Mouse (Mus musculus): ENCODE measurements around the gene Filip1. TPM values are rescaled to one million over a fixed set of nuclear protein-coding genes. Genes with fewer than 3 reads are reported as not detected.
A peak's percentile ranks its signal among the peaks of the same experiment; 100 is the strongest.
"Not testable (repeated sequence)": the region's sequence is repeated elsewhere in the genome, so short reads cannot be mapped to it uniquely, and the experiment has no call there.

The Filip1 gene
- total RNA-seq (2015; ENCODE audit: low replicate concordance), result not detected in 2 replicates
- total RNA-seq (2017; ENCODE audit: low replicate concordance), result not detected in 2 replicates

DNA sequence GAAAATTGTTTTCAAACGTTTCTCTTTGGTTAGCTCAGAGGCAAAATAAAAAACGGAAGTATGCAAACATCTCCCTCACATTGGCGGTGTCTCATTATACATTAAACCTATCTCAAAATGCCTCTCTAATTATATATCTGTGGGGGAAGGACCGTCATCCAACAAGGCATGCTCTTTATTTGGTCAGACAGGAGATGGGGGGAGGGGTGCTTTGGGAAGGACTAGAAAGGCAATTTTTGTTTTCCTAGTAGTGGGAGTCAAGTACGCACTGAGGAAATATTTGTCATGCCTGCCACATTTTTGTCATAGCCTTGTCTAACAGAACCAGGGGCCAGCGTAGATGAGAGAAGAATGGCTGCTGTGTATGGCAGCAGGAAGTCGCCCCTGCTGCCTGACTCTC lies at the start of gene Filip1:
Gene Filip1, minus strand, starts transcription at position 101 of the 400 bp plus-strand sequence.
- no peak for ATAC-seq (replicated peaks; ENCODE audit: low FRiP score, poor library complexity, severe bottlenecking)

DNA sequence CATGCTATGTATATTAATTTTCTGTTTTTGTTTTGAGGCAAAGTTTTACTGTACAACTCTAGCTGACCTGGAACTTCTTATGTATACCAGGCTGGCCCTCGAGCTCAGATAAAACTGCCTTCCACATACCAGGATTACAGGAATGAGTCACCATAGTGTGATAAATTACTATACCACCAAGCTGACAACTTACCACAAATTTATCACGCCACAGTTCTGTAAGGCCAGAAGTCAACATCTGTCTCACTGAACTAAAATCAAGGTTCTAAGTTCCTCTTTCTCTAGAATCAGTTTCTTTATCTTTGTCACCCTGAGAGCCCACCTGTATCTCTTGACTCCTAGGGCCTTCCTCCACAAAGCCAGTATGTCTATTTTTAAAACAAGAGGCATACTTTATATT lies 45.0 kb upstream of the Filip1 start:
- no peak for ATAC-seq (replicated peaks; ENCODE audit: low FRiP score, poor library complexity, severe bottlenecking)

DNA sequence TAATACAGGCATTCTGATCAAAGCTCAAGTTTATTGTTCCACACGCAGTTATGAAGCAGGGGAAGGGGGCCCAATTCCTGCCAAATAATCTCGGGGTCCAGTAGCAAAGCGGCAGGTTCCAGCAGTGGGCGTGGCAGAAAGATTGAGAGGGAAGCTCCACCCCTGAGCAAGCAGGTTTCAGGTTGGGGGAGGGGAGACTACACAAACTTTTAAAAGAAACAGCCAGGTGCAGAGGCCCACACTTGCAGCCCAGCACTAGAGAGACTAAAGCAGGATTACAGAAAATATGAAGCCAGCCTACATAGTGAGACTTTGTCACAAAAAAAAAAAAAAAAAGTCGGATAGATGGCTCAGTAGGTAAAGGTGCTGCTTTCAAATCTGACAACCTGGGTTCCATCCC lies 40.3 kb upstream of the Filip1 start:
- ATAC-seq (replicated peaks; ENCODE audit: low FRiP score, poor library complexity, severe bottlenecking), result no peak

DNA sequence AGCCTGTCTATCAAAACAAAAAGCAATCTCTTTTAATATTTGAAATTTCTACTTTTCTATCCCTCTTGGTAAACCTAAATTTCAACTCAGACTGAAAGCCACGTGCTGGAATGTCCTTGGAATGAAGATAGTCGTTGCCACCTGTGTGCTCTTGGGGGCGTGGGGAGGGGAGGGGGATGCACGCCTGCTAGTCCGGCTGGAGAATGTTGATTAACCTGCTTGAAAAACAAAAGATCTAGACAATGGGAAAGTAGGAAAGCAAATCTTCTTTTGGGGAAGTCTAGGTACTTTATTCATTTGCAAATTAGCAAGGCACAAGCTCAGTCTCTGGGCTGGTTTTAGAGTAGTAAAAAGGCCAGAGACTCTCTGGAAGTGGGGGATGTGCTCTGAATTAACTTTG lies 36.6 kb upstream of the Filip1 start:
- ATAC-seq (replicated peaks; ENCODE audit: low FRiP score, poor library complexity, severe bottlenecking), result not testable (repeated sequence)

DNA sequence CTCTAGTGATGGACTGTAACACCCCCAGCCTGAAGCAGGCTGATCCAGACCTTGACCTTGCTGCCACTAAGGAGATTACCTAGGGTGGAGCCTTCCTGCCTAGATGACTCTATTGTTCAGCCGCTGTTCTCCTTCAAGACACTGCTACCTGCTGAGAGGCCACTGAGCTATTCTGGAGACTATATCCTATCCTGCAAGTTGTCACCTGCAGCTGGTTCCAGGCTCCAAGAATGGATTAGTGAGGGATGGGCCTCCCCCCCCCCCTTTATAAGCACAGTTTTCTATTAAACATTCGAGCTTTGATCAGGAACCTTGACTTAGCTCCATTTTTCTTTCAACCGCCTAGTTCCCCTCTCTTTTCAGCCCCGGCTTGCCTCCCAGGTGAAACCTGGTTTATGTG lies 31.6 kb upstream of the Filip1 start:
- ATAC-seq (replicated peaks; ENCODE audit: low FRiP score, poor library complexity, severe bottlenecking), result not testable (repeated sequence)

DNA sequence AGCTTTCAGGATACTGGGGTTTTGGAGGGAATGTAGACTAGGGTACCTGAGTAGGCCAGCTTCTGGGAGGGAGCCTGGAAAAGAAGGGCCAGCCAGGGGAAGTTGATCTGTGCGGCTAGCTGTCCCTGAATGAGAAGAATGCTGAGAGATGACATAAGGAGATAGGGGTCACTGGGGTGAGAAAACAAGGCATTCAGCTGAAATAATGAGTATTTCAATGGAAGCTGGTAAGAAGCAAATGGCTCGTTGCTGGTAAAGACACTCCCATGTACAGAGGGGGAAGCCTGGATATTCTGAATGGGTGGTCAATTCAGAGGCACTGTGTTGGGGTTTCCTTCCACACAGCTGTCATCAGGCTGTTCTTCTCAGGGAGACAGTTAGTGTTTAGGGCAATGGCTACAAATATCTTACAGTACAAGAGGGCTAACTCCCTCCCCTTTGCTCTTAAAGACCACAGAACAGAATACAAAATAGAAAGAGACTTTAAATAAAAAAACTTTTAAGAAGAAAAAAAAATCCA lies 26.7 kb upstream of the Filip1 start:
- ATAC-seq (replicated peaks; ENCODE audit: low FRiP score, poor library complexity, severe bottlenecking), result no peak

DNA sequence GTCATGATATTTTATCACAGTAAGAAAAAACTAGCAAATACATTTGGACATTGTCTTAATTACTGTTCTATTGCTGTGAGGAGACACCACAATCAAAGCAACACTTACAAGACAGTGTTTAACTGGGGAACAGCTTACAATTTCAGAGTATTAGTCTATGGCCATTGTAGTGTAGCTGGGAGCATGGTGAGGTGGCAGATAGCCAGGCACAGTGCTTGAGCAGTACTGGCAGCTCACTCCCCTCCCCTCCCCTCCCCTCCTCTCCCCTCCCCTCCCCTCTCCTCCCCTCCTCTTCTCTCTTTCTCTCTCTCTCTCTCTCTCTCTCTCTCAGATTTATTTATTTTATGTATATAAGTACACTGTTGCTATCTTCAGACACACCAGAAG lies 25.3 kb upstream of the Filip1 start:
- no peak for ATAC-seq (replicated peaks; ENCODE audit: low FRiP score, poor library complexity, severe bottlenecking)

DNA sequence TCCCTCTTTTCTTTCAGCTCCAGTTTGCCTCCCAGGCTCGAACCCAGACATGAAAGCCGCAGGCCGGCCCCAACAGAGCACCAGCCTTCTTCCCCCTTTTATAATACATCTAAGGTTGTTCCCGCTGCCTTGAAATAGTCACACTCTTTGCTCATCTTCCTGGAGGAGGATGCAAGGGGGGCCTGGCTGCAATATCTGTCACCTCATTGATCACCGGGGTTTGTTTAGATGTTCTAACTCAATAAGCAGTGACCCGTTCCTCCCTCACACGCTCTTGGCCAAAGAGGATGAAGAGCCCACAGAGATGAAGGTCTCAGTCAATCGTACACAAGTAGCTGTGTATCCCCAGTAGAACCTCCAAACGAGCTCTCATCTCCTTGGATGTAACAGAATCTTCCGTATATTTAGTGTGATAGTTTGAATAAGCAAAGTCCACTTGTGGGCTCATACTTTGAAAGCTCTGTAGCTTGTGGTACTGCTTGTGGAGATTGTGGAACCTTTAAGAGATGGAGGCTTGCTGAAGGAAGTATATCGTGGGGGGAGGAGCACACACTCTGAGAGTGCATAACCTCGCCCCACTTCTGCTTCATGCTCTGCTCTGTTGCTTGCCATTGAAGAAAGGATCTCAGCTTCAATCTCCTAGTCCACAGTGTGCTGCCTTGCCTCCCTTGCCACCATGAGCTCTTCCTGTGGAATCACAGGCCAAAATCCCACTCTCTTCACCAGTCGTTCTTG lies 24.8 kb upstream of the Filip1 start:
- ATAC-seq (replicated peaks; ENCODE audit: low FRiP score, poor library complexity, severe bottlenecking), result no peak

DNA sequence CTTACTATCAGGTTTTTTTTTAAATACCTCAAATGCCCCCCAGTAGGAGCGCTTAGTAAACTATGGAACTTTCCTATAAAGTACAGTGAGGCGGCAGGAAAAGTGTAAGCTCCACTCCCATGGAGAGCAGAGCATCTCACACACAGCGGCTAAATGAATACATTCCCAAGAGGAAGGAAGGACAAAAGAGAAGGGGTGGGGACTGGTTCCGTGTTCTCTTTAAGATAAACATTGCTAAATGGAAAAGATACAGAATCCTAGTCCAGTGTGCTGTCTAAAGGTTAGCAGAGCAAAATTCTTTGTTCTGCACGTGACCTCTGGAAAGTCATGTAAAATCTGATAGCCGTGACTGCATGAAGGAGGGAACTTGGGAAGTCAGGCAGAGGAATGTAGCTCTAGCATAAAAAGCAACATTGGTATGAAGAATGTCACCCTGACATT lies 13.9 kb upstream of the Filip1 start:
- ATAC-seq (replicated peaks; ENCODE audit: low FRiP score, poor library complexity, severe bottlenecking), result no peak

DNA sequence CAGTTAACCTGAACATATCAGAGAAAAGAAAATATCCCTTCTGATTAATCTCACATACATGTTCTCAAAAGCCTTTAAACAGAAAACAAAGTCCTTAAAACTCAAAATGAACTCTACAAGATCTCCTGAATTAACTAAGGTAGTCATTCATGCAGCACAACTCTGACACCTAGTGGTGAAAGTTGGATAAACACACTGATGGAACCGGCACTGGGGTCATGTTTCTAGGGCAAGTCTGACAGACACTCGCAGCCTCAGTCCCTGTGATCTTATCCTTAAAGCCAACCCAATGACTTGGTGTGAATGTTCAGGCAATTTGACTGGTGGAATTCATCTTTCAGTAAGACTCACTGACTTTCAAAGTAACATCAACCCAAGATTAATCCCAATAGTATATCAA lies 13.4 kb upstream of the Filip1 start:
- 0 out of 2 replicates have a peak, but pooled peaks have one; percentile 57 for ATAC-seq (replicated peaks; ENCODE audit: low FRiP score, poor library complexity, severe bottlenecking)

DNA sequence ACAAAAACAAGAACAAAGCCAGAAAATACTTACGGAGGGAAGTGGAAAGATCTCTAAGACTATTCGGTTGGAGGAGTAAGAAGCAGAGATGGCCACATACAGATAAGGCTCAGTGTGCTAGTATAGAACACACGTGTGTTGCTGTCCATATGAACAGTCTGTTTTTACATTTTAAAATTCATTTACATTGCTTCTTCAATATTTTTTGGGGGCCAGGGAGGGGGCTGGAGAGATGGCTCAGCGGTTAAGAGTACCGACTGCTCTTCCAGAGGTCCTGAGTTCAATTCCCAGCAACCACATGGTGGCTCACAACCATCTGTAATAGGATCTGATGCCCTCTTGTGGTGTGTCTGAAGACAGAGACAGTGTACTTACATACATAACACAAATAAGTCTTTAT lies 12.7 kb upstream of the Filip1 start:
- not testable (repeated sequence) for ATAC-seq (replicated peaks; ENCODE audit: low FRiP score, poor library complexity, severe bottlenecking)

DNA sequence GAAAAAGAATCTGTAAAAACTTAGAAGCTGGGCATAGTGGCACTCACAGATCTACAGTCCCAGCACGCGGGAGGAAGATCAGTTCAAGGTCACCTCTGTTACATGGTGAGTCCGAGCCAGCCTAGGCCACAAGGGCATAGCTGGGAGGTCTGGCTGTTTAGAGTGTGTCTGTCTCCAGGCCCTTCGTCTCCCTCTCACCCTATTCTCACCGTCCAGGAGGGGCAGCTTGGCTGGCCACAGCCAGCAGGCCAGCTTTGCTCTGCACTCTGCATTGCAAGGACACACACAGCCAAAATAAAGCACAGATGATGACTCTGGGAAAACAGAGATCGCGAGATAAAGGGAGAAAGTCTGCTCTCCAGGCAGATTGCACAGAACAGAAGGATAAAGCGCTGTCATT lies 10.2 kb upstream of the Filip1 start:
- no peak for ATAC-seq (replicated peaks; ENCODE audit: low FRiP score, poor library complexity, severe bottlenecking)

DNA sequence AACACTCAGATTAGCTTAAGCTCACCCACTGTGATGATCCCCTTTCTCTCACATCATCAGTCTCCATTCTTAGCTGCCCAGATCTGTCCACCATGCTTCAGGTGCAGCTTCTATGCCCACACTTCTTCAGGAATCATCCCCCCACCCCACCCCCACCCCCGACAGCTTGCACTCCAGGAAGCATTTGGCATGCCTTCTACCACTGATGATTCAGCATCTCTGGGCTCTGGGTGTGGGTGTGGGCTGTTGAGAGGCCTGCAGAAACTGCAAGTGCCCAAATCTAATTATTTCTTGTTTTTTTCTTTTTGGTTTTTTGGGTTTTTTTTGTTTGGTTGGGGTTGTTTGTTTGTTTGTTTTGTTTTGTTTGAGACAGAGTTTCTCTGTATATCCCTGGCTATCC lies 9.0 kb upstream of the Filip1 start:
- ATAC-seq (replicated peaks; ENCODE audit: low FRiP score, poor library complexity, severe bottlenecking), result no peak

DNA sequence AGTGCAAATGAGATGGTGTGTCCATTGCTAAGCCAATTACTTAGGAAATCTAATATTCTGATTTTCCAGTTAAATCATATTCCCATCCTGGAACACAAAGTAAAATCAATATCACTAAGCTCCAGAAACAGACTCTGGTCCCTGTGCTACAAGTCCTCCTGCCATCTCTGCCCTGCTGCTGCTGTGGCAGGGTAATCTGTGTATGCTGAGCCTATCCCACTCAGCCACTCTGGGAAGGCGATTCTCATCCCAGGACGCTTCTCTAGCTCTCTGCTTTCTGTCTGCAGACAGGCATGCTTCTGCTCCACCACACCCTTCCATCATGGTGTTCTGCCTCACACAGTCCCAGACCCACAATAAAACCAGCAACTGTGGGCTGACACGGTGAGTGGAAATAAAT lies 7.8 kb upstream of the Filip1 start:
- no peak for ATAC-seq (replicated peaks; ENCODE audit: low FRiP score, poor library complexity, severe bottlenecking)

DNA sequence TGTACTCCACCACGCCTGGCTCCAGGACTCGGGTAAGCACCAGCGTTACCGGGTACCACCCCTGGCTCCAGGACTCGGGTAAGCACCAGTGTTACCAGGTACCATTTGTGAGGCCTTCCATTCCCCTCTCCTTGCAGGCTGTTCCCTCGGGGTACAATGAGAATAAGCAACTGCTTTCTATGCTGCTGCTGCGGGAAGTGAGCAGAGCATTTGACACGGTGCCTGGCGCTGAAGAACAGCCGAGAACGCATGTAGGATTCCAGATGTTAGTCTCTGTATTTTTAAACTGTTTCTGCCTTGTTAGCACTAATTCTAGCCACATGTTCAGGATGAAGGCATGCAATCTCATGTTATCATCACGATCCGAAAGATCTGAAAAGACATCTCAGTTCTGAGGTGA lies 635 bp downstream of the Filip1 start:
- no peak for ATAC-seq (replicated peaks; ENCODE audit: low FRiP score, poor library complexity, severe bottlenecking)

DNA sequence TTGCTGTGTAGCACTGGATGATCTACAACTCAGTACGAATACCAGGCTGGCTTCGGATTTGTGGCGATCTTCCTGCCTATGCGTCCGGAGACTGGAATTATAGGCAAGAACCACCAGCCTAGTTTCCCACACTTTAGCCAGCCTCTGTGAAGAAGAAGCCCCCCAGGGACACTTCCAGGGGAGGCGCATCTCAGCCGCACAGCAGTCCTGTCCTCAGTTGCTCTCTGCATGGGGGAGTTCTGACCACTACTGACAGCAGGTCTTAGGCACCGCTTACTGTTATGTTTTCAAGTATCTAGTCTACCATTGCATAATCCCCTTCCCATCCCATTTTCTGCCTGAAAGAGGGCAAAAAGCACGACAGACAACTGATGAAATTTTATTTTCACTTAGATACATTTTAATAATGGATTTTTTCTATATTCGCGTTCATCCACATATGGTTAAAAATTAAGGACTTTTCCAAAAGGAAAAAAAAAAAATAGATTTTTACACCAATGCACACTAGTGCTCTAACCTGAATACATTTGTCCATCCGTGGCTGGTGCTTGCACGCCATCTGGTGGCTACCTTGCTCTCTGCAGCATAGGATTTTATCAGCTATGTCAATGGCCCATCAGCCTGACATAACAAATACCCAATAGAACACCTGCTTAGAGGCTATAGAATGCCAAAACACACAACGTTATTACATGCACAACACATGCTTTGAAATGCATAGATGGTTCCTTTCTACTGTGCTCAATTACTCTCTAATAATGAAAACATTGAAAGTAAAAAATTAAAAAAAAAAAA lies 10.1 kb downstream of the Filip1 start:
- no peak for ATAC-seq (replicated peaks; ENCODE audit: low FRiP score, poor library complexity, severe bottlenecking)

DNA sequence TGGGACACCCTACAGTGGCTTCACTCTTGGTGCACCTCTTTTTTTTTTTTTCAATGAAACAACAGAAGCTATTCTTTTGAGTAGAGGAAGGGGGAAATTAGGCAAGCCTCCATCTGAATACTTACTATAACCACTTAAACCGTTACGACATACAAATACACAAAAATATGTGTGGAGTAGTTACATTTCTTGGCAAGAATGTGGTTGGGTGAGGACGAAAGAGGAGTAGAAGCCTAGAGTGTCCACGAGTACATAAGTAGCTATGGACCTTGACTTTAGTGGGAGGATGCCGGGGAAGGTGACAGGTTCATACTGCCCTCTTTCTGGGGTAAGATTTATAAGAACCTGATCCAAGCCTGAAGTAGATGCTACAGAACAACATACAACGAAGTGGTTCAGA lies 15.4 kb downstream of the Filip1 start:
- ATAC-seq (replicated peaks; ENCODE audit: low FRiP score, poor library complexity, severe bottlenecking), result no peak

DNA sequence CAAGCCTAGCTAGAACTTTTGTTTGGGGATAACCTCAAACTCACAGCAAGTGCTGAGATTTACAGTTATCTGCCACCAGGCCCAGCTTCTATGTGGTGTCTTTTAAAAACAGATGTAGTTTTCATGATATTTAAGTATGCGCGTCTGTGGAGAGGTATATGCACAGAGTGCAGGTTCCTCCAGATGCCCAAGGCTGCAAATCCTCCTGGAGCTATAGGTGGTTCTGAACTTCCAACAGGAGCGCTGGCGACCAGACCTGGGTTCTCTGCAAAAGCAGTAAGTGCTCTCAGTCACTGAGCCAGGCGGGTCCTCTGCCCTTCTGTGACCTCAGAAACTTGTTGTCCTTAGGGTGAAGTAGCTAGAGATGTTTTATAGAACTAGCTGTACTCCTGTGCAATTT lies 18.4 kb downstream of the Filip1 start:
- no peak for ATAC-seq (replicated peaks; ENCODE audit: low FRiP score, poor library complexity, severe bottlenecking)

DNA sequence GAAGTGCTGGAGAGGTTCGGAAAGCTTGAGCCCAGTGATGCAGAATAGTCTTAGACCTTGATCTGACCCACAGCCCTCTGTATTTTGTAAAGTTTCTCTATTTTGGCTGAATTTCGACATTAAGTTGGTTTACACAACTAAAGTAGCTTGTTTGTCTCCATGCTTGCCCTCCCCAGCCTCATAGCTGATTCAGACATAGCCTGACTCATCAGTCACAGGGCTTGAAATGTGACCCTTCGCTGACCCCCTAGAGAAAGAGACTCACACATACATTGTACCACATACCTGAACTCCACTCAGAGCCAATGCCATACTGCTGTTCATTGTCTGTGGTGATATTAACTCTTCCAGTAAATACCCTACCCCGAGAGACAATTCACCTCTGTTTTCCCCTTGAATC lies 19.6 kb downstream of the Filip1 start:
- no peak for ATAC-seq (replicated peaks; ENCODE audit: low FRiP score, poor library complexity, severe bottlenecking)

DNA sequence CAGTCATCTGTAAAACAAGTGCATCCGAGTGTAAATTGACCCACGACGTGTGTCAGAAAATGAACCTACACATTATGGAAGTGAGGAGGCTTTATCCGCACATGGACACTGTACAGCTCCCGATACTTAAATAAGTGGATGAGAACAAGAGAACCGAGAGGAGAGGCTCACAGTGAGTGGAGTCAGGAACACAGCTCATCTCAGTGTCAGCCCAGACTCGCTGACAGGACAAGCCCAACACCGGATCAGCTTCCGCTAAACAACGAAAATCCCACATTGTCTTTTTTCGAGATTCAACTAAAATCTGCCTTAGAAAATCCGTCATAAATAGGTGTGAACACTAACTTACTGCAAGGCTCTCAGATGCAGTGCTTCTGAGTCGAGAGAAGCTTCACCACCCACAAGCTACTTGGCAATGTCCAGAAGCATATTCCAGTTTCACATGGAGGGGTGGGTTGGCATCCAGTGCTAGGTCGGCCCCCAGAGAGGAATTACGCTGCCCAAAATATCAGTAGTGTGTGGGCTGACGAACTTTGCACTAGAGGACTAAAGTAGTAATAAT lies 22.1 kb downstream of the Filip1 start:
- no peak for ATAC-seq (replicated peaks; ENCODE audit: low FRiP score, poor library complexity, severe bottlenecking)

DNA sequence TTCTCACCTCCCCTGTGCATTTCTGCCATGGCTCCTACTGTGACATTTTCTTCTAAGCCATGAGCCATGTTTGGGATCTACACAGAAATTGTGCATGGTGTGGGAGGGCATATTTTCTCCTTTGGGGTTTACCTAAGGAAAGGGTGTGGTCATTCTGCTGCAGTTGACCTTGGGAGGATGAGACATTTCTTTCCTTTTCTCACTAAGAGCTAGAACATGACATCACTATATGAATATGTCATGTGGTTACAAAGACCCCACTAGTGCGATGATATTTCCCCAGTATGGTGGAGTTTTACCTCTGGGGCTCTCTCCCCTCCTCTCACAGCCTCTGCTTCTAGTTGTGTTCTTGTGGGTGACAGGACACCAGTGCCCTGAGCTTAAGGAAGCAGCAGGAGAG lies 22.9 kb downstream of the Filip1 start:
- no peak for ATAC-seq (replicated peaks; ENCODE audit: low FRiP score, poor library complexity, severe bottlenecking)
